Mouse (Mus musculus) stomach, postnatal 0 days (tissue): ENCODE results near the gene Etnppl.

Source experiments
- CTCF ChIP-seq: IDR thresholded peaks from 2 replicates; pipeline ENCODE4 v1.5.1; 2016; ENCODE audit warnings: antibody characterized with exemption, low read depth, mild to moderate bottlenecking, moderate library complexity
- EP300 ChIP-seq: optimal IDR thresholded peaks from 2 replicates; pipeline ENCODE3; 2016; ENCODE audit warnings: antibody characterized with exemption

GRCm38 (mm10) chr3:130573243-130573642 is 44.0 kb upstream of the Etnppl start:
- TF ChIP-seq CTCF (peak; percentile 54), EP300 (no peak)
